Mouse (Mus musculus): Measurements from ENCODE around the gene Ctsk.
A peak's percentile ranks its signal among the peaks of the same experiment; 100 is the strongest.
"Not testable (repeated sequence)": the region's sequence is repeated elsewhere in the genome, so short reads cannot be mapped to it uniquely, and the experiment has no call there.

Ctsk gene

DNA sequence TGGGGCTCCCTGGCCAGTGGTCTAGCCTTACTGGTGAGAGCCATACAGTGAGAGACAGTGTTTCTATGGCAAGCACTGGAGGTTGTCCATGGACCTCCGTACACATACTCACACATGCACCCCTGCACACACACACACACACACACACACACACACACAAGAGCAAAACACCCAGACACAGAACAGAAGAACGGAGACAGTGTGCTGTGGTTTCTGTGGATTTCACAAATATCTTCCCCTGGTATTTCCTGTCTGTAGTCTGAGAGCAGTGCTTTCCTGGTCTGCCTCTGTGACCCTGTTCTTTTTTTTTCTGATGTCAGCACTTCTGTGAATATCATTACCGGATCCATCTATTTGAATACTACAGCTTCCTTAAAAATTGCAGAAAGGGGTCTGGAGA lies 24.6 kb downstream of the Ctsk start:
- peak; percentile 17 for DNase-seq (ENCODE audit: low read depth, low spot score)

DNA sequence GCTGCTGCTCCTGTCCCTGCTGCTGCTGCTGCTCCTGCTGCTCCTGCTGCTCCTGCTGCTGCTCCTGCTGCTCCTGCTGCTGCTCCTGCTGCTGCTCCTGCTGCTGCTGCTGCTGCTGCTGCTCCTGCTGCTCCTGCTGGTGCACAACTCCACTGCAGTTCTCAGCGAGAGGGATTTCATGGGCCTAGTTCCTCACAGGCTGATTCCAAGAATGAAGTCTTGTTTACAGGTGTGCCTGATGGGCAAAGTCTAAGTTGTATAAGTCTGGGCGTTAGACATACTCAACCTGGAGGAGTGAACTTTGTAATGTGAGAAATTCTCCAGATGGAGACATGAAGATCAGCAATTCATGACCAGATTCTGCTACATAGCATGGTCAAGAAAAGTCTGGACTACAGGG lies 25.6 kb downstream of the Ctsk start:
- no peak for DNase-seq (ENCODE audit: low read depth, low spot score)

DNA sequence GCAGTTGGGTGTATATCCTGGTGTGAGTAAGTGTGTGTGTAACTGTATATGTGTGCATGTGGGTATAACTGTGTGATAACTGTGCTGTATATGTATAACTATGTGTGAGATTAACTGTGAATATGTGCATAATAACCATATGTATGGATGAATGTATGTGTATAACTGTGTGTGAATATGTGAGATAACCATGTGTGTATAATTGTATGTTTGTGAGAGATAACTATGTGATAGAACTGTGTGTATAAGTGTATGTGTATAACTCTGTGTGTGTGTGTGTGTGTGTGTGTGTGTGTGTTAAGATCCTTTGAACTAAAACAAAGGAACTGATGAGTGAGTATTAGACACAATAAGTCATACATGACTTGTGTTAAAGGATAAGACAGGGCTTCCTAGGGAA lies 27.1 kb downstream of the Ctsk start:
- DNase-seq (ENCODE audit: low read depth, low spot score) = no peak

- DNase-seq (ENCODE audit: low read depth, low spot score) = peak; percentile 10
These were observed 27.7 kb downstream of the Ctsk start, which contains the start of gene Ctss for GRCm38 (mm10) chr3:95526622-95527211. Gene Ctss (plus strand): TSS chr3:95526786.

DNA sequence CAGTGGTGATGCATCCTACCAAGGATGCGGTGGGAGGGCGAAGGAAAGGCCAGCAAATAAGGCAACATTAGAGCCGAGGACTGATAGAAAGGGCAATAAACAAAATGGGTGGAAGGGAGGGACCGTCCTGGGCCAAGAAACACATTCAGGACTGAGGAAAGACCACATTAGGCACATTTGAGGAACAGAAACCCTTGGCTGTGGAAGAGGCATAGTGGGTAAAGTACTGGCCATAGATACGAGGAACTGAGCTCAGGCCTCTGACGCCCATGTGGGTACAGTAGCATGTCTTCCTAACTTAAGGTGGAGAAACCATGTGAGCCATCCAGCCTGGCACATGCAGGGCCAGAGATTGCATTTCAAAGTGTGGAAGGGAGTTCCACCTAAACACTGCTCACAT lies 30.8 kb downstream of the Ctsk start:
- no peak for DNase-seq (ENCODE audit: low read depth, low spot score)

- no peak for DNase-seq (ENCODE audit: low read depth, low spot score)
These were observed 32.0 kb downstream of the Ctsk start for GRCm38 (mm10) chr3:95531025-95531424.

GRCm38 (mm10) chr3:95533364-95533763 lies 34.3 kb downstream of the Ctsk start:
- no peak for DNase-seq (ENCODE audit: low read depth, low spot score)

DNA sequence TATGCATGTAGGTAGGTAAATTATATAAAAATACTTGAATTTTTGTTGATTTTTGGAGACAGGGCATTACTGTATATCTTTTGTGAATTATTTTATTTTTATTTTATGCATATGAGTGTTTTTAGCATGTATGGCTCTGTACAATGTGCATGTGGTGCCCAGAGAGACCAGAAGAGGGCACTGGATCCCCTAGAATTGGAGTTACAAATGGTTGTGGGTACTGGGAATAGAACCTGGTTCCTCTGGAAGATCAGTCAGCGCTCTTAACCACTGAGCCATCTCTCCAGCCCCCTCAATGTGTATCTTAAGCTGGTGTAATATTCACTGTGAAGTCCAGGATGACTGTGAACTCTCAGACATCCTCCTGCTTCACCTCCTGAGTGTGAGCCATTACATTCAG lies 35.9 kb downstream of the Ctsk start:
- DNase-seq (ENCODE audit: low read depth, low spot score) = no peak

DNA sequence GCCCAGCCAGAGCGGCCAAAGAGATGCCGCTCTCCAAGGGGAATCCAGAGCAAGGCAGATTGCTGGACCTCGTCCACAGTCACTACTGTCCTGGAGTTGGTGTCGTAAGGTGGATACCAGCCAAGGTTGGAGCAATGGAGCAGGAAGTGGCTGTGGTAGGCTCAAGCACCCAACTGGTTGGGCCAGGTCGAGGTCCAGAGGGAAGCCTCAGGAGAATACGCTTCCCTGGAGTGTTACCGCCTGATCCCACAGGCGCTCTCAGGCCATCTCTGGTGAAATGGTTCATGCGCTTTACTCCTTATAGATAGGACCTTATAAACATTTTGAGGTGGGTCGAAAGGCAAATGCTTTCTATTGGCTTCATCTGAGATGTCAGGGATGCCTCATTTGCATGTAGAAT lies 39.9 kb downstream of the Ctsk start:
- DNase-seq (ENCODE audit: low read depth, low spot score) = no peak

DNA sequence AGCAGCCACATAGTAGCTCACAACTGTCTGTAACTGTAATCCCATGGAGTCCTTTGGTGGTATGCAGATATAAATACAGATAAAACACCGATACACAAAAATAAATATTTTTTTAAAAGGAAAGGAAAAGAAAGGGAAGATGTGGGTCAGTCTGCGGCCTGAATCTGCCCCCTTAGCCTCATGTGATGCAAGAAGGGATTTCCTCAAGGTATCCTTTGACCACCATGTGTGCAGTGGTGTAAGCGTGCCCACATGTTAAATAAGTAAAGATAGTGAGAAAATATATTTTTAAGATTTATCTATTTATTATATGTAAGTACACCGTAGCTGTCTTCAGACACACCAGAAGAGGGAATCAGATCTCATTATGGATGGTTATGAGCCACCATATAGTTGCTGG lies 40.8 kb downstream of the Ctsk start:
- no peak for DNase-seq (ENCODE audit: low read depth, low spot score)

- DNase-seq (ENCODE audit: low read depth, low spot score) = not testable (repeated sequence)
These were observed 42.1 kb downstream of the Ctsk start for GRCm38 (mm10) chr3:95541186-95541585.

DNA sequence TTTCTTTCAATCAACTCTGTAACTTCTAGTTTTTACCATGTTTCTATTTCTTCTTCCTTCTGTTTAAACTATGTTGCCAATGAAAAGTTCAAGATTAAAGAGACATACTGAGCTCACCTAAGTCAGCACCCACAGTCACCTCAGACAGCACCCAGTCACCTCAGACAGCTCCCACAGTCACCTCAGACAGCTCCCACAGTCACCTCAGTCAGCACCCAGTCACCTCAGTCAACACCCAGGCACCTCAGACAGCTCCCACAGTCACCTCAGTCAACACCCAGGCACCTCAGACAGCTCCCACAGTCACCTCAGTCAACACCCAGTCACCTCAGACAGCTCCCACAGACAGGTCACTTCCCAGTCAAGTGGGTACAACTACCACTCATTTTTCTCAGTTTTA lies 43.1 kb downstream of the Ctsk start:
- peak; percentile 5 for DNase-seq (ENCODE audit: low read depth, low spot score)

- DNase-seq (ENCODE audit: low read depth, low spot score) = no peak
These were observed 43.9 kb downstream of the Ctsk start for GRCm38 (mm10) chr3:95542981-95543380.

GRCm38 (mm10) chr3:95550176-95550575 lies 51.1 kb downstream of the Ctsk start:
- DNase-seq (ENCODE audit: low read depth, low spot score) = no peak

- DNase-seq (ENCODE audit: low read depth, low spot score) = no peak
These were observed 54.9 kb downstream of the Ctsk start for GRCm38 (mm10) chr3:95553986-95554385.
